Mouse (Mus musculus) lung, postnatal 0 days (tissue): ENCODE data around the gene Cdh20.

ENCODE experiments used
- CTCF ChIP-seq: IDR thresholded peaks from 2 replicates; pipeline ENCODE4 v1.5.1; 2016; ENCODE audit warnings: antibody characterized with exemption, mild to moderate bottlenecking
- EP300 ChIP-seq: IDR thresholded peaks from 2 replicates; pipeline ENCODE4 v1.6.1; 2016; ENCODE audit warnings: antibody characterized with exemption, mild to moderate bottlenecking, control low read depth

DNA sequence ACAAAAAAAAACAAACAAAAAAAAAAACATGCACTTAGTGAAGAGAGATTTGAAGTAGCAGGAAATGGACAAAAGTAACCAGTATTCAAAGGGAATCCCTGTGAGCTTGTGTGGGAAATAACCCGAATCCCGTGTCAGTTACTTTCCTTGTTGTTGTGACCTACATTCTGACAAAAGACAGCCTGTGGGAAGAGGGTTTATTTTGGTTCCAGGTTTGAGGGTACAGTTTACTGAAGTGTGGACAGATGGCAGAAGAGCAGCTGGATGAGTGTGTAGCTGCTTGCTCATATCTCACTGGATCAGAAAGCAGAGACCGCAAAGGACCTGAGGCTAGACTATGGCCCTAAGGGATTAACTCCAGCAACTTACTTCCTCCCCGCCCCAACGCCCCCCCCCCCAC lies 135.1 kb downstream of the Cdh20 start:
- TF ChIP-seq EP300 (no peak), CTCF (no peak)
